Mouse (Mus musculus) CH12.LX (cell line): ENCODE results near the gene Mettl26.

Source experiments
- CHD2 ChIP-seq: IDR thresholded peaks from 2 replicates; pipeline ENCODE4 v1.6.1; 2011; ENCODE audit warnings: low read length, improper control_type of control experiment
- CTCF ChIP-seq, 2 experiments: IDR thresholded peaks in 1 of 2; conservative IDR thresholded peaks in 1 of 2; 2 replicates each; pipeline ENCODE4 v1.5.1; 2011 to 2012; ENCODE audit warnings: low read depth in 2 of 2, low read length in 2 of 2, improper control_type of control experiment in 1 of 2, inconsistent platforms in 1 of 2, mild to moderate bottlenecking in 1 of 2, moderate library complexity in 1 of 2
- ELF1 ChIP-seq: IDR thresholded peaks from 2 replicates; pipeline ENCODE4 v1.6.1; 2014; ENCODE audit warnings: low read depth, mild to moderate bottlenecking, inconsistent platforms, low read length, improper control_type of control experiment
- EP300 ChIP-seq: IDR thresholded peaks from 2 replicates; pipeline ENCODE4 v1.6.1; 2011; ENCODE audit warnings: low read length, improper control_type of control experiment
- ETS1 ChIP-seq: conservative IDR thresholded peaks from 2 replicates; pipeline ENCODE4 v1.6.1; 2012; ENCODE audit warnings: low read depth, mild to moderate bottlenecking, inconsistent platforms, low read length, improper control_type of control experiment, moderate library complexity
- GABPA ChIP-seq: IDR thresholded peaks from 2 replicates; pipeline ENCODE4 v1.6.1; 2012; ENCODE audit warnings: low read depth, low read length, improper control_type of control experiment, inconsistent platforms; ENCODE audit not compliant: insufficient replicate concordance
- MAFK ChIP-seq: IDR thresholded peaks from 2 replicates; pipeline ENCODE4 v1.6.1; 2011; ENCODE audit warnings: low read length, improper control_type of control experiment; ENCODE audit not compliant: insufficient replicate concordance
- MYC ChIP-seq: IDR thresholded peaks from 2 replicates; pipeline ENCODE4 v1.6.1; 2011; ENCODE audit warnings: low read depth, mild to moderate bottlenecking, improper control_type of control experiment, low read length
- POLR2A ChIP-seq: IDR thresholded peaks from 2 replicates; pipeline ENCODE4 v1.6.1; 2011; ENCODE audit warnings: low read depth, mild to moderate bottlenecking, improper control_type of control experiment, low read length
- TCF12 ChIP-seq: IDR thresholded peaks from 2 replicates; pipeline ENCODE4 v1.6.1; 2014; ENCODE audit warnings: low read depth, mild to moderate bottlenecking, inconsistent platforms, low read length, improper control_type of control experiment
- USF1 ChIP-seq: IDR thresholded peaks from 2 replicates; pipeline ENCODE4 v1.6.1; 2014; ENCODE audit warnings: low read depth, mild to moderate bottlenecking, inconsistent platforms, low read length, improper control_type of control experiment
- ZC3H11A ChIP-seq: IDR thresholded peaks from 2 replicates; pipeline ENCODE4 v1.6.1; 2012; ENCODE audit warnings: low read depth, mild to moderate bottlenecking, inconsistent platforms, low read length, improper control_type of control experiment

GRCm38 (mm10) chr17:25880913-25881641 lies 6.2 kb downstream of the Mettl26 start:
- TF ChIP-seq CTCF (conservative IDR thresholded peaks at IDR 0.05 in 1 of 2, IDR thresholded peaks at IDR 0.05 in 1 of 2; ENCODE audit: low read depth in 2 of 2, low read length in 2 of 2) (no peak), GABPA (no peak), CHD2 (no peak), EP300 (no peak), USF1 (no peak), ELF1 (no peak), TCF12 (no peak), MYC (no peak), POLR2A (no peak), MAFK (no peak), ETS1 (no peak), ZC3H11A (no peak)
